Mouse (Mus musculus) MEL (cell line): ENCODE measurements at regions not wholly inside any gene's neighbourhood (a gene's known extent, or its start where the extent isn't known, plus 50 kb on each side); places are given as distances from the start of the nearest gene placed in this dataset.

Source experiments
- CTCF ChIP-seq, 3 experiments: IDR thresholded peaks in 2 of 3; conservative IDR thresholded peaks in 1 of 3; 2 replicates each; pipeline ENCODE4 v1.5.1; 2011 to 2012; ENCODE audit warnings: low read length in 3 of 3, low read depth in 2 of 3, mild to moderate bottlenecking in 2 of 3, improper control_type of control experiment in 1 of 3, inconsistent platforms in 1 of 3, mixed read lengths in 1 of 3, moderate library complexity in 1 of 3; ENCODE audit not compliant: control insufficient read depth in 1 of 3, insufficient read depth in 1 of 3, poor library complexity in 1 of 3, severe bottlenecking in 1 of 3
- EP300 ChIP-seq, 2 experiments: IDR thresholded peaks; 2 replicates each; pipeline ENCODE4 v1.6.1; 2011; ENCODE audit warnings: improper control_type of control experiment in 2 of 2, low read length in 2 of 2, low read depth in 1 of 2, mild to moderate bottlenecking in 1 of 2
- ETS1 ChIP-seq: IDR thresholded peaks from 2 replicates; pipeline ENCODE4 v1.6.1; 2012; ENCODE audit warnings: low read depth, mild to moderate bottlenecking, inconsistent platforms, low read length, improper control_type of control experiment, moderate library complexity
- GATA1 ChIP-seq: IDR thresholded peaks from 2 replicates; pipeline ENCODE4 v1.6.1; 2011; ENCODE audit warnings: low read depth, low read length, improper control_type of control experiment
- KAT2A ChIP-seq: conservative IDR thresholded peaks from 2 replicates; pipeline ENCODE4 v1.6.1; 2012; ENCODE audit warnings: low read depth, low read length, improper control_type of control experiment, inconsistent platforms
- MAZ ChIP-seq: IDR thresholded peaks from 2 replicates; pipeline ENCODE4 v1.6.1; 2012; ENCODE audit warnings: low read depth, mild to moderate bottlenecking, inconsistent platforms, low read length, improper control_type of control experiment
- NRF1 ChIP-seq: IDR thresholded peaks from 2 replicates; pipeline ENCODE4 v1.6.1; 2014; ENCODE audit warnings: low read depth, mild to moderate bottlenecking, inconsistent platforms, low read length, improper control_type of control experiment, moderate library complexity; ENCODE audit not compliant: poor library complexity, insufficient read depth, severe bottlenecking
- POLR2A ChIP-seq, 2 experiments: IDR thresholded peaks; 2 replicates each; pipeline ENCODE4 v1.6.1; 2011 to 2012; ENCODE audit warnings: low read length in 2 of 2, mild to moderate bottlenecking in 2 of 2, control low read depth in 1 of 2, improper control_type of control experiment in 1 of 2, low read depth in 1 of 2, moderate library complexity in 1 of 2; ENCODE audit not compliant: control insufficient read depth in 1 of 2, insufficient read depth in 1 of 2, poor library complexity in 1 of 2
- RAD21 ChIP-seq: IDR thresholded peaks from 2 replicates; pipeline ENCODE4 v1.6.1; 2011; ENCODE audit warnings: mild to moderate bottlenecking, low read depth, low read length, improper control_type of control experiment
- TAL1 ChIP-seq: IDR thresholded peaks from 2 replicates; pipeline ENCODE4 v1.6.1; 2012; ENCODE audit warnings: mild to moderate bottlenecking, inconsistent platforms, low read length, moderate library complexity, mixed read lengths
- USF1 ChIP-seq: IDR thresholded peaks from 2 replicates; pipeline ENCODE4 v1.6.1; 2014; ENCODE audit warnings: low read depth, mild to moderate bottlenecking, inconsistent platforms, low read length, improper control_type of control experiment, moderate library complexity
- ZKSCAN1 ChIP-seq: IDR thresholded peaks from 2 replicates; pipeline ENCODE4 v1.6.1; 2012; ENCODE audit warnings: low read depth, mild to moderate bottlenecking, inconsistent platforms, low read length, improper control_type of control experiment, moderate library complexity
- ZMIZ1 ChIP-seq: IDR thresholded peaks from 2 replicates; pipeline ENCODE4 v1.6.1; 2012; ENCODE audit warnings: low read depth, mild to moderate bottlenecking, inconsistent platforms, low read length, improper control_type of control experiment, moderate library complexity

GRCm38 (mm10) chr6:50824466-50824865 is 170.2 kb upstream of the Npvf start:
- TF ChIP-seq CTCF (IDR thresholded peaks at IDR 0.05 in 2 of 3, conservative IDR thresholded peaks at IDR 0.05 in 1 of 3; ENCODE audit: control insufficient read depth in 1 of 3, insufficient read depth in 1 of 3, low read depth in 2 of 3, low read length in 3 of 3, poor library complexity in 1 of 3, severe bottlenecking in 1 of 3) (no peak), POLR2A (IDR thresholded peaks at IDR 0.05; ENCODE audit: control insufficient read depth in 1 of 2, insufficient read depth in 1 of 2, low read depth in 1 of 2, low read length in 2 of 2, poor library complexity in 1 of 2) (no peak), ZMIZ1 (no peak), USF1 (no peak), TAL1 (no peak), NRF1 (no peak), EP300 (IDR thresholded peaks at IDR 0.05; ENCODE audit: low read depth in 1 of 2, low read length in 2 of 2) (no peak), KAT2A (no peak), ZKSCAN1 (no peak), RAD21 (no peak), GATA1 (no peak), ETS1 (no peak), MAZ (no peak)
